Mouse (Mus musculus) neural tube, embryonic 11.5 days (tissue): Measurements from ENCODE around the gene Lage3. TPM values are rescaled to one million over a fixed set of nuclear protein-coding genes. Genes with fewer than 3 reads are reported as not detected.
"Not testable (repeated sequence)": the region's sequence is repeated elsewhere in the genome, so short reads cannot be mapped to it uniquely, and the experiment has no call there.

Experiments
- ATAC-seq: fragments of 200-750 bp; cut with Nextera tagmentation; 2 replicates; pipeline ENCODE4 v1.8.0; 2017; ENCODE audit warnings: moderate number of reproducible peaks, mild to moderate bottlenecking, moderate TSS enrichment, moderate library complexity; ENCODE audit not compliant: insufficient read depth, low FRiP score, low TSS enrichment
- DNase-seq: peaks from one replicate; pipeline ENCODE4 v3.0.0-alpha.2; 2015; ENCODE audit warnings: low spot score
- H3K27ac ChIP-seq: fragments of 300-500 bp; sonication (generic); 2 replicates; pipeline ENCODE4 v1.5.1; 2014; ENCODE audit warnings: low read depth, mild to moderate bottlenecking, low read length
- H3K27me3 ChIP-seq: fragments of 300-500 bp; sonication (generic); 2 replicates; pipeline ENCODE4 v1.6.1; 2014; ENCODE audit warnings: mild to moderate bottlenecking, low read length, mixed read lengths; ENCODE audit not compliant: control insufficient read depth, insufficient read depth
- H3K36me3 ChIP-seq: fragments of 300-500 bp; sonication (generic); 2 replicates; pipeline ENCODE4 v1.6.1; 2014; ENCODE audit warnings: mild to moderate bottlenecking, low read length, moderate library complexity, mixed read lengths; ENCODE audit not compliant: control insufficient read depth, insufficient read depth
- H3K4me1 ChIP-seq: fragments of 300-500 bp; sonication (generic); 2 replicates; pipeline ENCODE4 v1.6.1; 2014; ENCODE audit warnings: low read length, mixed read lengths; ENCODE audit not compliant: control insufficient read depth, insufficient read depth
- H3K4me2 ChIP-seq: fragments of 300-500 bp; sonication (generic); 2 replicates; pipeline ENCODE4 v1.6.1; 2014; ENCODE audit warnings: low read depth, mild to moderate bottlenecking, moderate library complexity
- H3K4me3 ChIP-seq: fragments of 300-500 bp; sonication (generic); 2 replicates; pipeline ENCODE4 v1.5.1; 2014; ENCODE audit warnings: low read depth, low read length
- H3K9ac ChIP-seq: fragments of 300-500 bp; sonication (generic); 2 replicates; pipeline ENCODE4 v1.6.1; 2014; ENCODE audit warnings: mild to moderate bottlenecking, low read length
- H3K9me3 ChIP-seq: fragments of 300-500 bp; sonication (generic); 2 replicates; pipeline ENCODE4 v1.6.1; 2016; ENCODE audit warnings: low read length; ENCODE audit not compliant: control insufficient read depth
- WGBS: fragments of 180-500 bp; shearing (Covaris S2); extraction: QIAGEN DNeasy Blood & Tissue Kit; methylation state at CpG from one replicate; pipeline ENCODE4 v1.1.7; 2014; 5-methylcytosine and 5-hydroxymethylcytosine counted together
- polyA plus RNA-seq: library from polyadenylated mRNA; unstranded; fragments of >200 nt; fragmentation: Nextera tagmentation; extraction: Ambion mirVana; gene quantifications from 2 replicates; pipeline ENCODE4 v1.2.1, GENCODE M21; 2014

Gene Lage3
- polyA plus RNA-seq, 1 experiment from 2014 or later: 89.0 TPM

- H3K4me2 ChIP-seq: no peak overlapping the region
- DNase-seq: no peak
- no peaks in the 10 kb centered on the region for H3K36me3 ChIP-seq
- H3K27me3 ChIP-seq: no peaks in the 10 kb centered on the region
- no peak overlapping the region for H3K27ac ChIP-seq
- no peak overlapping the region for H3K9ac ChIP-seq
- no peaks in the 10 kb centered on the region for H3K4me1 ChIP-seq
- no peak for ATAC-seq
- WGBS: 52% methylated on average over 11 of the region's 11 CpGs
- H3K4me3 ChIP-seq: no peak overlapping the region
- H3K9me3 ChIP-seq: no peaks in the 10 kb centered on the region
Observed at GRCm38 (mm10) chrX:74359171-74359570, 5.8 kb upstream of the Lage3 start.

- H3K36me3 ChIP-seq, H3K4me3 ChIP-seq, H3K9ac ChIP-seq, H3K27me3 ChIP-seq, H3K4me2 ChIP-seq, ATAC-seq, H3K27ac ChIP-seq, H3K9me3 ChIP-seq, H3K4me1 ChIP-seq, DNase-seq: not testable (repeated sequence)
- 93% methylated on average over 2 of the region's 3 CpGs for WGBS
Observed at GRCm38 (mm10) chrX:74357069-74357468, 3.7 kb upstream of the Lage3 start.

GRCm38 (mm10) chrX:74352645-74353466 is 562 bp downstream of the Lage3 start:
- Histone ChIP-seq H3K4me1 (no peaks in the 10 kb centered on the region), H3K4me3 (peak overlapping the region; percentile 38), H3K9ac (peak overlapping the region; percentile 45), H3K27ac (no peak overlapping the region), H3K4me2 (peak overlapping the region; percentile 50), H3K36me3 (no peaks in the 10 kb centered on the region), H3K9me3 (no peaks in the 10 kb centered on the region), H3K27me3 (no peaks in the 10 kb centered on the region)
- 29% methylated on average over 13 of the region's 13 CpGs for WGBS
- DNase-seq (no peak), ATAC-seq (peak; percentile 48; the same call in 1 of the 2 replicates)

DNA sequence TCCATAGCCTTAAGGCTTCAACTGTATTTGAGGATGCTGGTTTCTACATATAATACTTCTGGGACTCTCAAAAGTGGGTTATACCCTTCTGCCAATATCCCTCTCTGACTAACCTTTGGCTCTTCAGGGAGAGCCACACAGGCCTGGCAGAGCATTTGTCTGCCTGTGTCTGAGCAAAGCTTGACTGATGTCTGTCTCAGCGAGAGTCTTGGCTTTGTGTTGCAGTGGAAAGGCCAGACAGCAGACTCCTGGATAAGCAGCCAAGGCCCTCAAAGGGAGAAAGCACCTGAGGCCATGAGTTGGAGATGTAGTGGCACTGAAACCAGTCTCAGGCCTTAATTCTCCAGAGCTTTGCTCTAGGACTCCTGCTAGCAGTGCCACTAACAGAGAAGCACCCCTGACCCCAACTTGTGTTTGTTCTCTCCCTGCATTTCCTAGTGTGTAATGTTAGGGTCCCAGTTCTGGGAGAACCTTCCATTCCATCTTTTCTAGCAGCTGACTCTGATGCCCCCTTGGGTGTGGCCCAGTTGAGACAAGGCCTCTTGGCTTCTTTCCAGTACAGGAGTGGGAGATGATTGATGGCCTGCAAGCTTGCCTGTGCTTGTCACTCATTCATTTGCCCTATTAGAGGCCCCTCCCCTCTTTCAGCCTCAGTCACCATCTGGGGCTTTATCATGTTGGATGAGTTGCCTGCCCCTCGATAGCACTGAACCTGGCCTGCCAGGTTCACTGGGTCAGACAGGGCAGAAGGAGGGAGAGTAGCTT is 23.1 kb downstream of the Lage3 start:
- no peak for ATAC-seq

DNA sequence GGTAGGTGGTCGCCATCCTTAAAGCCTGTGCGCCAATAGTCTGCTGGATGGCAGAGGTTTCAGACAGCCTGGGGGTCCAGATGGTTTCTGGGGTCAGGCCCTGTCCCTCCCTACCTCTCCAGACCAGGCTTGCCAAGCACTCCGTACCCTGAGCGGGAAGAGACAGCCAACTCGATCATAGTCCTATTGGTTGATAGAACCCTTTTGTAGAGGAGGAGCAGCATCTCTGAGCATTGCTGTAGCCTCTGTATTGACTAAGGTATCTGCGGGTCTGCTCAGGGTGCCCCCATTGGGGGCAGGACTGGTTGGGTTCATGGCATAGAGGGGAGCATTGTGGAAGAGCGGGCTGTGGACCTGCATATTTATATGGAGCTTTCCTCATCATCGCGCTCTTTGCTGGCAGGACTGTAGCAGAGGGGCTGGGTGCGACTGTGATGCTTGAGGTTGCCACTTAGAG is 24.2 kb downstream of the Lage3 start:
- Histone ChIP-seq H3K4me2 (peak overlapping the region; percentile 61), H3K27ac (no peak overlapping the region), H3K36me3 (no peaks in the 10 kb centered on the region), H3K4me1 (0 out of 2 replicates have a peak, but pooled peaks cover 6% of the 10 kb centered on the region), H3K27me3 (no peaks in the 10 kb centered on the region), H3K4me3 (peak overlapping the region; percentile 47), H3K9me3 (no peaks in the 10 kb centered on the region), H3K9ac (peak overlapping the region; percentile 65)
- DNase-seq (no peak), ATAC-seq (peak; percentile 33)
- 24% methylated on average over 10 of the region's 10 CpGs for whole genome bisulfite sequencing

More for the DNA sequence above, 23.1 kb downstream of the Lage3 start:
- Histone ChIP-seq H3K36me3 (no peaks in the 10 kb centered on the region), H3K4me3 (peak overlapping the region; percentile 47), H3K27ac (no peak overlapping the region), H3K9ac (no peak overlapping the region), H3K4me1 (0 out of 2 replicates have a peak, but pooled peaks cover 6% of the 10 kb centered on the region), H3K27me3 (no peaks in the 10 kb centered on the region), H3K4me2 (peak overlapping the region; percentile 61), H3K9me3 (no peaks in the 10 kb centered on the region)
- no peak for DNase-seq
- 45% methylated on average over 2 of the region's 2 CpGs for WGBS

DNA sequence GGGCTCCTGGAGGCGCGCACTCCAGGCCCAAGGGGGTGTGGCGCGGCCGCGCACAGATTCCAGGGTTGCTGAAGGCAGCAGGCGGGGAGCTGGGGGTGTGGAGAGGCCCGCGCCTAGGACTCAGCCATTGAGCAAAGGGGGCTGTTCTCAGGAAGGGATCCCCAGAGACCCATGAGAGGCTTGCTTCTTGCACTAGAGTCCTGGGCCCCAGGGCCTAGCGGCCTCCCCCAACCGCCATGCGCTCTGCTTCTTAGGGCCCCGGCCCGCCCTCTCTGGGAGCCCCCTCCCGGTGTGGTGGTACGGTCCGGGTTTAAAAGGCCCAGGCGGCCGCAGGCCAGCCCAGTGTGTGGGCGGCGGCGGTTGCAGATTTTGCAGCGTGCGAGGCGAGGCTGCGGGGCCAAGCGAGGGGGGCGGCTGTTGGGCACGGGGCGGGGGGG is 24.7 kb downstream of the Lage3 start, which contains the start of gene Plxna3:
Gene Plxna3, plus strand, starts transcription at position 342 of the 437 bp plus-strand sequence.
- H3K9me3 ChIP-seq: no peaks in the 10 kb centered on the region
- H3K4me1 ChIP-seq: 0 out of 2 replicates have a peak, but pooled peaks cover 6% of the 10 kb centered on the region
- peak within 1 kb of the TSS; percentile 67; the same call in 1 of the 2 replicates for H3K27ac ChIP-seq
- DNase-seq: peak; percentile 77
- peak within 1 kb of the TSS; percentile 61 for H3K4me2 ChIP-seq
- 13% methylated on average over 18 of the region's 30 CpGs for WGBS
- no peaks in the 10 kb centered on the region for H3K27me3 ChIP-seq
- peak; percentile 95 for ATAC-seq
- peak within 1 kb of the TSS; percentile 65 for H3K9ac ChIP-seq
- H3K4me3 ChIP-seq: peak within 1 kb of the TSS; percentile 47
- H3K36me3 ChIP-seq: no peaks in the 10 kb centered on the region

- ATAC-seq (peak; percentile 96), DNase-seq (peak; percentile 88)
- Histone ChIP-seq H3K27ac (0 out of 2 replicates have a peak within 1 kb of the TSS, but pooled peaks have one; percentile 29), H3K9ac (peak within 1 kb of the TSS; percentile 54), H3K4me3 (peak within 1 kb of the TSS; percentile 49), H3K4me2 (peak within 1 kb of the TSS; percentile 67), H3K36me3 (peaks cover 2% of the 10 kb centered on the region; the same call in 1 of the 2 replicates), H3K9me3 (no peaks in the 10 kb centered on the region), H3K4me1 (no peaks in the 10 kb centered on the region), H3K27me3 (no peaks in the 10 kb centered on the region)
- 19% methylated on average over 41 of the region's 59 CpGs for WGBS
Observed at GRCm38 (mm10) chrX:74312540-74313464, 40.6 kb downstream of the Lage3 start, which contains the start of gene Fam50a. Gene Fam50a, plus strand, starts transcription at chrX:74313033.
